Mouse (Mus musculus) ovary, postnatal 36 days (tissue): ENCODE measurements around the gene Isoc2b.
A peak's percentile ranks its signal among the peaks of the same experiment; 100 is the strongest.
"Not testable (repeated sequence)": the region's sequence is repeated elsewhere in the genome, so short reads cannot be mapped to it uniquely, and the experiment has no call there.

Experiments used
- DNase-seq: peaks from one replicate; pipeline ENCODE4 v3.0.0; 2022; ENCODE audit warnings: low spot score, mixed read lengths

Gene Isoc2b

GRCm38 (mm10) chr7:4835631-4836327 is 34.3 kb downstream of the Isoc2b start:
- no peak for DNase-seq

GRCm38 (mm10) chr7:4830476-4830875 is 39.6 kb downstream of the Isoc2b start:
- DNase-seq, result no peak

GRCm38 (mm10) chr7:4825365-4825764 is 44.7 kb downstream of the Isoc2b start:
- DNase-seq, result no peak

GRCm38 (mm10) chr7:4822162-4822907 is 47.7 kb downstream of the Isoc2b start:
- no peak for DNase-seq

- no peak for DNase-seq
Observed at GRCm38 (mm10) chr7:4821690-4822089, 48.4 kb downstream of the Isoc2b start.

- not testable (repeated sequence) for DNase-seq
Observed at GRCm38 (mm10) chr7:4820925-4821324, 49.1 kb downstream of the Isoc2b start.

GRCm38 (mm10) chr7:4816559-4816958 is 53.5 kb downstream of the Isoc2b start:
- DNase-seq, result no peak

- DNase-seq, result no peak
Observed at GRCm38 (mm10) chr7:4813105-4813791, 56.8 kb downstream of the Isoc2b start.

- DNase-seq, result peak; percentile 96
Observed at GRCm38 (mm10) chr7:4812303-4813104, 57.6 kb downstream of the Isoc2b start, which contains the start of gene Ube2s. Ube2s (minus strand) TSS chr7:4812590.

- DNase-seq, result no peak
Observed at GRCm38 (mm10) chr7:4811842-4812302, 58.2 kb downstream of the Isoc2b start.

- not testable (repeated sequence) for DNase-seq
Observed at GRCm38 (mm10) chr7:4811131-4811530, 58.9 kb downstream of the Isoc2b start.

GRCm38 (mm10) chr7:4806716-4807115 is 63.3 kb downstream of the Isoc2b start:
- DNase-seq, result no peak

GRCm38 (mm10) chr7:4802247-4802646 is 67.8 kb downstream of the Isoc2b start:
- DNase-seq, result no peak

- no peak for DNase-seq
Observed at GRCm38 (mm10) chr7:4795767-4796433, 74.2 kb downstream of the Isoc2b start.
